Mouse (Mus musculus) testis, adult 2 months (tissue): ENCODE results near the gene Ppp1r10. TPM values are rescaled to one million over a fixed set of nuclear protein-coding genes. Genes with fewer than 3 reads are reported as not detected.
A peak's percentile ranks its signal among the peaks of the same experiment; 100 is the strongest.

ENCODE experiments used
- H3K27ac ChIP-seq: fragments of 200-500 bp; 2 replicates; pipeline ENCODE4 v1.5.1; 2012; ENCODE audit warnings: low read depth, low read length; ENCODE audit not compliant: control insufficient read depth, insufficient read depth
- H3K27me3 ChIP-seq: fragments of 200-500 bp; 2 replicates; pipeline ENCODE4 v1.6.1; 2012; ENCODE audit warnings: mild to moderate bottlenecking, low read length, moderate library complexity; ENCODE audit not compliant: control insufficient read depth, insufficient read depth
- H3K36me3 ChIP-seq: fragments of 200-500 bp; 2 replicates; pipeline ENCODE4 v1.6.1; 2012; ENCODE audit warnings: mild to moderate bottlenecking, low read length; ENCODE audit not compliant: control insufficient read depth, insufficient read depth
- H3K4me1 ChIP-seq: fragments of 200-500 bp; 2 replicates; pipeline ENCODE4 v1.6.1; 2012; ENCODE audit warnings: low read length; ENCODE audit not compliant: control insufficient read depth, insufficient read depth
- H3K4me3 ChIP-seq: fragments of 200-500 bp; 2 replicates; pipeline ENCODE4 v1.5.1; 2012; ENCODE audit warnings: low read depth, mild to moderate bottlenecking, low read length, moderate library complexity, mixed read lengths; ENCODE audit not compliant: control insufficient read depth
- CTCF ChIP-seq: fragments of 200-500 bp; IDR thresholded peaks from 2 replicates; pipeline ENCODE4 v1.5.1; 2012; ENCODE audit warnings: low read depth, mild to moderate bottlenecking, inconsistent platforms, low read length, moderate library complexity; ENCODE audit not compliant: control insufficient read depth, insufficient read depth, insufficient replicate concordance
- POLR2A ChIP-seq: fragments of 200-500 bp; IDR thresholded peaks from 2 replicates; pipeline ENCODE4 v1.6.1; 2012; ENCODE audit warnings: low read depth, mild to moderate bottlenecking, inconsistent platforms, low read length, moderate library complexity; ENCODE audit not compliant: control insufficient read depth
- polyA plus RNA-seq: library from polyadenylated mRNA; depleted of rRNA; stranded (reverse); fragments of >200 nt; gene quantifications from 2 replicates; pipeline ENCODE4 v1.2.3, GENCODE M21; 2012

The Ppp1r10 gene
- polyA plus RNA-seq, 1 experiment, result 100 TPM

GRCm38 (mm10) chr17:35907609-35908008 lies 8.6 kb upstream of the Ppp1r10 start:
- H3K4me1 ChIP-seq, result peaks cover 6% of the 10 kb centered on the region
- H3K4me3 ChIP-seq, result no peak overlapping the region
- H3K36me3 ChIP-seq, result no peaks in the 10 kb centered on the region; the same call in 1 of the 2 replicates
- H3K27me3 ChIP-seq, result no peaks in the 10 kb centered on the region
- no peak overlapping the region for H3K27ac ChIP-seq
- TF ChIP-seq POLR2A, result no peak
- TF ChIP-seq CTCF, result no peak

GRCm38 (mm10) chr17:35909186-35909918 lies 6.9 kb upstream of the Ppp1r10 start:
- Histone ChIP-seq H3K4me1 (peaks cover 6% of the 10 kb centered on the region), H3K27me3 (no peaks in the 10 kb centered on the region), H3K27ac (peak overlapping the region; percentile 98), H3K4me3 (peak overlapping the region; percentile 94), H3K36me3 (peaks cover 2% of the 10 kb centered on the region; the same call in 1 of the 2 replicates)
- TF ChIP-seq POLR2A (no peak), CTCF (no peak)

GRCm38 (mm10) chr17:35909919-35910369 lies 6.3 kb upstream of the Ppp1r10 start, which contains the start of gene Atat1:
Atat1 (minus strand) TSS chr17:35910075.
- H3K36me3 ChIP-seq, result peaks cover 2% of the 10 kb centered on the region; the same call in 1 of the 2 replicates
- H3K4me1 ChIP-seq, result peaks cover 6% of the 10 kb centered on the region
- peak within 1 kb of the TSS; percentile 98 for H3K27ac ChIP-seq
- peak within 1 kb of the TSS; percentile 94 for H3K4me3 ChIP-seq
- TF ChIP-seq CTCF (0 out of 2 replicates have a peak, but pooled peaks have one; percentile 4), POLR2A (peak; percentile 89)
- H3K27me3 ChIP-seq, result no peaks in the 10 kb centered on the region

- H3K36me3 ChIP-seq, result peaks cover 5% of the 10 kb centered on the region
- peak overlapping the region; percentile 96 for H3K4me3 ChIP-seq
- peaks cover 4% of the 10 kb centered on the region for H3K4me1 ChIP-seq
- no peaks in the 10 kb centered on the region for H3K27me3 ChIP-seq
- H3K27ac ChIP-seq, result no peak overlapping the region
- TF ChIP-seq POLR2A, result no peak
- no peak for TF ChIP-seq CTCF
Observed at GRCm38 (mm10) chr17:35914975-35915374, 1.3 kb upstream of the Ppp1r10 start.

- Histone ChIP-seq H3K4me1 (peaks cover 2% of the 10 kb centered on the region; the same call in 1 of the 2 replicates), H3K27ac (peak overlapping the region; percentile 94), H3K36me3 (peaks cover 5% of the 10 kb centered on the region), H3K27me3 (no peaks in the 10 kb centered on the region), H3K4me3 (peak overlapping the region; percentile 96)
- TF ChIP-seq POLR2A (no peak), CTCF (no peak)
Observed at GRCm38 (mm10) chr17:35915538-35916296, 517 bp upstream of the Ppp1r10 start.

- H3K4me3 ChIP-seq, result peak overlapping the region; percentile 96
- peaks cover 5% of the 10 kb centered on the region for H3K36me3 ChIP-seq
- H3K27ac ChIP-seq, result peak overlapping the region; percentile 99
- TF ChIP-seq POLR2A, result no peak
- no peak for TF ChIP-seq CTCF
- H3K4me1 ChIP-seq, result peaks cover 2% of the 10 kb centered on the region; the same call in 1 of the 2 replicates
- no peaks in the 10 kb centered on the region for H3K27me3 ChIP-seq
Observed at GRCm38 (mm10) chr17:35917143-35917462, 869 bp downstream of the Ppp1r10 start.

- TF ChIP-seq POLR2A (peak; percentile 49; the same call in 1 of the 2 replicates), CTCF (no peak)
- Histone ChIP-seq H3K4me1 (peaks cover 2% of the 10 kb centered on the region; the same call in 1 of the 2 replicates), H3K4me3 (peak overlapping the region; percentile 96), H3K27ac (peak overlapping the region; percentile 99), H3K36me3 (peaks cover 5% of the 10 kb centered on the region), H3K27me3 (no peaks in the 10 kb centered on the region)
Observed at GRCm38 (mm10) chr17:35917463-35918251, 1.4 kb downstream of the Ppp1r10 start.
